Mouse (Mus musculus) kidney, embryonic 15.5 days (tissue): ENCODE measurements around the gene Zfp600. TPM values are rescaled to one million over a fixed set of nuclear protein-coding genes. Genes with fewer than 3 reads are reported as not detected.
"Not testable (repeated sequence)": the region's sequence is repeated elsewhere in the genome, so short reads cannot be mapped to it uniquely, and the experiment has no call there.

Experiments used
- ATAC-seq: fragments of 200-750 bp; cut with Nextera tagmentation; replicated peaks from 2 replicates; pipeline ENCODE4 v1.8.0; 2017; ENCODE audit warnings: moderate TSS enrichment; ENCODE audit not compliant: low FRiP score
- H3K27ac ChIP-seq: fragments of 300-500 bp; sonication (generic); 2 replicates; pipeline ENCODE4 v1.5.1; 2015; ENCODE audit warnings: mild to moderate bottlenecking, inconsistent platforms
- H3K27me3 ChIP-seq: fragments of 300-500 bp; sonication (generic); 2 replicates; pipeline ENCODE4 v1.6.1; 2015; ENCODE audit warnings: inconsistent platforms
- H3K36me3 ChIP-seq: fragments of 300-500 bp; sonication (generic); 2 replicates; pipeline ENCODE4 v1.6.1; 2015; ENCODE audit warnings: inconsistent platforms
- H3K4me1 ChIP-seq: fragments of 300-500 bp; sonication (generic); 2 replicates; pipeline ENCODE4 v1.6.1; 2015; ENCODE audit warnings: inconsistent platforms
- H3K4me2 ChIP-seq: fragments of 300-500 bp; sonication (generic); 2 replicates; pipeline ENCODE4 v1.6.1; 2015; ENCODE audit warnings: moderate library complexity, mild to moderate bottlenecking, inconsistent platforms
- H3K4me3 ChIP-seq: fragments of 300-500 bp; sonication (generic); replicated peaks from 2 replicates; pipeline ENCODE4 v1.5.1; 2015; ENCODE audit warnings: mild to moderate bottlenecking, inconsistent platforms
- H3K9ac ChIP-seq: fragments of 300-500 bp; sonication (generic); 2 replicates; pipeline ENCODE4 v1.6.1; 2015; ENCODE audit warnings: mild to moderate bottlenecking, inconsistent platforms
- H3K9me3 ChIP-seq: fragments of 300-500 bp; sonication (generic); replicated peaks from 2 replicates; pipeline ENCODE4 v1.6.1; 2016; ENCODE audit warnings: inconsistent platforms
- WGBS: fragments of 180-500 bp; shearing (Covaris S2); methylation state at CpG from one replicate; pipeline ENCODE4 v1.1.7; 2015; ENCODE audit warnings: mixed read lengths; 5-methylcytosine and 5-hydroxymethylcytosine counted together
- polyA plus RNA-seq: library from polyadenylated mRNA; unstranded; fragments of >200 nt; fragmentation: Nextera tagmentation; extraction: Ambion mirVana; gene quantifications from 2 replicates; pipeline ENCODE4 v1.2.1, GENCODE M21; 2015

Gene Zfp600
- polyA plus RNA-seq, result not detected in 2 replicates

DNA sequence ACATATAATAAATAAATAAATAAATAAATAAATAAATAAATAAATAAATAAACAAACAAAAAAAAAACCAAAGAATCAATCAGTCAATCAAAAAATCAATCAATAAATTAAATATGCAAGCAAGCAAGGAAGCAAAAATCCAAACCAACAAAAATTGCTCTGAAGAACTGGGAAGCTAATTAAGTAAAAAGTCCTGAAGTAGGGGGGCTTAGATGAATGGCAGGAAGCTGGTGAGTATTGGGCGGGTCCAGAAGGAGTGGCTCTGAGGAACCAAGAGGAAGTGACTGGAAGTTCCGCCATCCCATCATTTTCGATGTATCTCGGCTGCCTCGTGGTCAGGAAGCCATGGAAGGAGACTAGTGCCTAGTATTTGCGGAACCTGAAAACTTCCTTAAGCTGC lies at the start of gene Zfp600:
Zfp600 (plus strand) TSS at position 301 of the 400 bp plus-strand sequence.
- no CpG with 5 or more reads among the region's 6 CpGs for WGBS
- not testable (repeated sequence) for H3K4me2 ChIP-seq, H3K36me3 ChIP-seq, ATAC-seq, H3K4me3 ChIP-seq, H3K27ac ChIP-seq, H3K27me3 ChIP-seq, H3K9me3 ChIP-seq, H3K4me1 ChIP-seq, H3K9ac ChIP-seq

DNA sequence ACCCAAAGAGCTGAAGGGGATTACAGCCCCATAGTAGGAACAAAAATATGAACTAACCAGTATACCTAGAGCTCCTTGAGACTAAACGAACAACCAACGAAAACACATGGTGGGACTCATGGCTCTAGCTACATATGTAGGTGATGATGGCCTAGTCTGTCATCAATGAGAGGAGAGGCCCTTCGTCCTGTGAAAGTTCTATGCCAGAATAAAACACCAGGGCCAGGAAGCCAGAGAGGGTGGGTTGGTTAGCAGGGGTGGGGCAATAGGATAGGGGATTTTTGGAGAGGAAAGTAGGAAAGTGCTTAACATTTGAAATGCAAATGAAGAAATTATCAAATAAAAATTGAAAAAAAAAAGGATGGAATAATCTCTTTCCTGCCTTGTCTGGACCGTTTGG lies 6.3 kb downstream of the Zfp600 start:
- H3K4me2 ChIP-seq, H3K4me1 ChIP-seq, H3K36me3 ChIP-seq, H3K27ac ChIP-seq, H3K27me3 ChIP-seq, H3K9ac ChIP-seq, H3K4me3 ChIP-seq, ATAC-seq: not testable (repeated sequence)
- WGBS, result 73% methylated on average over 4 of the region's 4 CpGs
- H3K9me3 ChIP-seq, result peaks cover 11% of the 10 kb centered on the region

DNA sequence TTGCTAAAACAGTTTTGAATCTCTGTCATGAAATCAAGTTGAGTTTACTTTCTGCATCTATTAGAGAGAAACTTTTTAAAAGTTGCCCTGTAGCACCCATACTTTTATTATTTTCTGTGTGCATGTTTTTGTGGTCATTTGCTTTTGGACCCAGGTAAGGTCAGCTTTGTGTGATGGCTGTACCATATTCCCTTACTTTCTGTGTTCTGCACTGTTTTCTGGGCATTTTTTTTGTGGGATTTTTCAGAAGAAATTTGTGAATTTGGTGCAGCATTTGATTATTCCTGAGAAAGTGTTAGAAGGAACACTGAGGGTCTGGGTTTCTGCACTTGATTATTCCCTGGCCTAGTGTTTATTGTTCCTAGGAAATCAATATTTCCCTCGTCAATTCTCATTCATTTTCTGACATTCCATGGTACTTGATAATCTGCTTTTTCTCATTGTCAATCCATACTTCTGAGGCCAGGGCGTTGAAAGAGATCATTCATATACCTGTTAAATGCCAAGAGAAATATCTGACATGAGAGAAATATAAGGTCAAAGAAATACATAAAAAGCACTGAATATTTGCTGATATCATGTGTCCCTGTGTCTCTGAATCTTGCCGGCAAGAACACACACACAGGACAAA lies 10.7 kb downstream of the Zfp600 start:
- H3K4me1 ChIP-seq, H3K36me3 ChIP-seq, H3K27ac ChIP-seq, H3K9ac ChIP-seq, H3K4me2 ChIP-seq, H3K4me3 ChIP-seq, H3K27me3 ChIP-seq: not testable (repeated sequence)
- peaks cover 17% of the 10 kb centered on the region for H3K9me3 ChIP-seq
- ATAC-seq, result 0 out of 2 replicates have a peak, but pooled peaks have one; percentile 22
- WGBS, result 81% methylated on average over 3 of the region's 3 CpGs

DNA sequence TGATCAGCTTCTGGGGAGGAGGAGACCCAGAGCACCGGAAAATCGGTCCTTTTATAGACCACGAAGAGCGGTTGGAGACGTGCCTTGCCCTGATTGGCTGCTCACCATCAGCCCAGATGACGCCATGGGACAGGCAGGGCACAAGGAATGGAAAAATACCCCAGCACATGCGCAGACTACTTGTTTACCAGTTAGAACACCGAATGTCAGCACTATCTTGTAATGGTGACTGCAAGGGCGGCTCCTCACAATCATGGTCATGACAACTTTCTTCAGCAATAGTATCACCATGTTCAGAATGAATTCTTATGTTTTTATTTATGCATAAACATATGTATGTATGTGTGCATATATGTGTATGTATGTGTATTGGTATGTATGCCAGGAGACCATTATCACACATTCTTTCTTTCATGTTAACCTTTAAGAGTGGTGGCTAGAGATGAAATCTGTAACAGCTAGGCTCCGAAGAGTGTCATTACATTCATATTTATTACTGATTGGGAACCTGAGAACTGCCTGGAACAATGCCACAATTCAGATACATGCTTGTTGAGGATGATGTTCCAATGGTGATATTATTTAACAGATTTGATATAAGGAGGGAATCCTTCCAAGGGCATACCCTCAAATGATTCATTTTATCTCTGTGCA lies 11.4 kb downstream of the Zfp600 start:
- 85% methylated on average over 10 of the region's 10 CpGs for WGBS
- H3K9ac ChIP-seq, H3K4me1 ChIP-seq, H3K27ac ChIP-seq, H3K36me3 ChIP-seq, H3K27me3 ChIP-seq, H3K4me2 ChIP-seq, H3K4me3 ChIP-seq: not testable (repeated sequence)
- H3K9me3 ChIP-seq, result peaks cover 17% of the 10 kb centered on the region
- peak; percentile 66 for ATAC-seq

DNA sequence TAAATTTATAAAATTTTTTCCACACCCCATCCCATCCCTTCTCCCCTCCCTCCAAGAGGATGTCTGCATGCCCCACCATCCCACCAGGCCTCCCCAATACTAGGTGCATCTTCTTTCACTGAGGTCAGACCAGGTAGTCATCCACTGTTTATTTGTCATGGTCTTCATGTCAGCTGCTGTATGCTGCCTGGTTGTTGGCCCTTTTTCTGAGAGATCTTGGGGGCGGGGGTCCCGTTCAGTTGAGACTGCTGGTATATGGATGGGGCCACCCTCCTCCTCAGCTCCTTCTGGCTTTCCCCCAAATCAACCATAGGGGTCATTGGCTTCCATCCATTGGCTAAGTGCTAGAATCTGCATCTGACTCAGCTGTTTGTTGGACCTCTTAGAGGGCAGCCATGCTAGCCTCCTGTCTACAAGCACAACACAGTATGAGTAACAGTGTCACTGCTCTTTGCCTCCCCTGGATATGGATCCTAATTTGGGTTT lies 12.1 kb downstream of the Zfp600 start:
- H3K4me3 ChIP-seq, H3K27me3 ChIP-seq, H3K4me2 ChIP-seq, H3K36me3 ChIP-seq, H3K27ac ChIP-seq, H3K9ac ChIP-seq, H3K4me1 ChIP-seq: not testable (repeated sequence)
- no CpG with 5 or more reads among the region's 2 CpGs for WGBS
- ATAC-seq, result peak; percentile 70
- H3K9me3 ChIP-seq, result peaks cover 23% of the 10 kb centered on the region

DNA sequence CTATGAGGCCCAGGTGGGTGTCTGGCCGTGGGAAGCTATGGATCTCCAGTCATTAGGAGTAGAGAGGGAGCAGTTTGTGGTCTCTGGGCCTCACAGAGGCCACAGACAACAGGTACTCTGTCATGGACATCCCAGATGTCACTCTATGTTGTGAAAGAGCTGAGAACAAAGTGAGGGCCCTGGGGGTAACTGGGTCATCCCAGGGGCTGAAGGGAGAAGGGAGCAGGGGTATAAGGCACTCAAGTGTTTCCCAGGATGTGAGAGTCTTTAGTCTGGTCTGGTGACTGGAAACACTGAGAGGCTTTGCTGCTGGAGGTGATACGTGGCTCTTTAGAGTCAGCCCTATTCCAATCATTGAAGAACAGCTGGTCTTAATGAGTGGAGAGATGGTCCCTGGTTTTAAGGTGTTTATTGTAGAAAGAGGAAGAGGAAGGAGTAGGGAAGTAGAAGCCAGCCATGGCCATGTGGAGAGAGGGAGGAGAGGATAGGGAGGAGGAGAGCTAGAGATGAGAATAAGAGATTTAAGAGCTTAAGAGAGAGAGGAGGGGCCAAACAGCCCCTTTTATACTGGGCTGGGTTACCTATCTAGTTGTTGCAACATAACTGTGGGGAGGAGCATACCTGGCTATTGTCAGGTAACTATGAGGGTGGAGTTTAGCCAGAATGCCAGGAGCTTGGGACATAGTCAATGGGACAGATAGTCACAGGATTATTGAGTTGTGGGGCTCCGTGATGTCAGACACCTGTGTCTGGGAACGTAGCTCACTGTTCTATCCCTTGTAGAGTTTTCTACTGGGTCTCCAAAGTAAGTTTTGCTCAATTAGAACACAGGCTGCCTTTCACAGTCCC lies 17.0 kb downstream of the Zfp600 start:
- H3K36me3 ChIP-seq, H3K9ac ChIP-seq, H3K4me2 ChIP-seq, H3K4me3 ChIP-seq, H3K27ac ChIP-seq, H3K27me3 ChIP-seq, H3K4me1 ChIP-seq: not testable (repeated sequence)
- WGBS, result 65% methylated on average over 4 of the region's 4 CpGs
- ATAC-seq, result peak; percentile 73; the same call in 1 of the 2 replicates
- peaks cover 13% of the 10 kb centered on the region for H3K9me3 ChIP-seq

DNA sequence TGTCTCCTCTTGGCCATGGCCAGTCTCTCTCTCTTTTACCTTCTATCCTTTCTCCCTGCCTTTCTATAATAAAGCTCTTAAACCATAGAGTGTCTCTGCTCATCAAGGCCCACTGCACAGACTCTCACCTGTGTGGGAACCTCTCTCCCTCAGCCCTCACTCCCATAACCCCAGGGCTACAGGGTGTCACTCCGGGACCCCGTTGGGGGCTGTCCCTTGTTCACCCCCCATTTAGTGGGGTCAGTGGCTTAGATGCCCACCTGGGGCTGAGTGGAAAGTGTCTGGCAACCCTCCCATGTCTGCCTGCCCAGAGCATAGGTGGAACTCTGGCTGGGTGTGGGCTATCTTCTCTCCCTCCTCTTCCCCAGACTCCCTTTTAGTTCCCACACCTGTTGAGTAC lies 47.7 kb downstream of the Zfp600 start:
- not testable (repeated sequence) for H3K4me3 ChIP-seq, H3K4me2 ChIP-seq, H3K27me3 ChIP-seq, H3K4me1 ChIP-seq, H3K9me3 ChIP-seq, H3K9ac ChIP-seq, H3K27ac ChIP-seq, ATAC-seq, H3K36me3 ChIP-seq
- 85% methylated on average over 2 of the region's 2 CpGs for WGBS

DNA sequence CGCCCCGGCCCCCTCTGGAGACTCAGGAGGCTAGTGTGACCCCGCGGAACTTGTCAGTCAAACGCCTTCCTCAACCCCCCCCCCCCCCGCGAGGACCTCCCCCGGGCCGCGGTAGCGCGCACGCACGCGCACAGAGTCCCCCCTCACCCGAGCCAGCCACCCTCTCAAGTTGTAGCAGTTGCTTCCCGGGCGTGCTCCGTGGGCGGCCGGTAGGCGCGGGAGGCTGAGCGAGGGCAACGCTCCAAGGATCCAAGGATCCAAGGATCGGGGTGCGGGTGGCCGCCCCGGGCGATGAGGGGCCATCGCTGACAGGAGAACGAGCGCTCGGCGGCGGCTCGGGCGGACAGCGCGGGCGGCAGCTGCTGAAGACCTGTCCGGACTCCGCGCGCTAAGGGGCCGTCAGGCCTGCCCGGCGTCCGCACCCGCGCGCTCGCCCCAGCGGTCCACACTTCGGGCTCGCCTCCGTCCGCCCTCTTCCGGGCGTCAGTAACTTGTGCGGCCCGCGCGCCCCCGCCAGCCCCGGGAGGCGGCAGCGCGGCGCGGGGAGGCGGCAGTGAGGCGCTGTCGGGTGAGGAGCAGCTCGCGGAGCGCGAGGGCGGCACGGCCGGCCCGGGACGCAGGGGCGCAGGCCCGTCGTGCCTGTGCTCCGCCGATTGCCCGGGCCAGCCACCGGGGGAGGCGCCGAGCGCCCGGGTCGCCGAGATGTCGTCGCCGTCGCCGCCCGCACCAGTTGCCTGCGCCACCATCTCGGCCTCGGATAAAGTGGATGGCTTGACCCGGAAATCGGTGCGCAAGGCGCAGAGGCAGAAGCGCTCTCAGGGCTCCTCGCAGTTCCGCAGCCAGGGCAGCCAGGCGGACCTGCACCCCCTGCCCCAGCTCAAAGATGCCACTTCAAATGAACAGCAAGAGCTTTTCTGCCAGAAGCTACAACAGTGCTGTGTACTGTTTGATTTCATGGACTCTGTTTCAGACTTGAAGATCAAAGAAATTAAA lies 82.9 kb downstream of the Zfp600 start:
- H3K27ac ChIP-seq, H3K4me1 ChIP-seq, H3K4me3 ChIP-seq, H3K9ac ChIP-seq, H3K27me3 ChIP-seq, H3K9me3 ChIP-seq, H3K4me2 ChIP-seq, H3K36me3 ChIP-seq: not testable (repeated sequence)
- 4% methylated on average over 26 of the region's 113 CpGs for WGBS
- ATAC-seq, result peak; percentile 99

DNA sequence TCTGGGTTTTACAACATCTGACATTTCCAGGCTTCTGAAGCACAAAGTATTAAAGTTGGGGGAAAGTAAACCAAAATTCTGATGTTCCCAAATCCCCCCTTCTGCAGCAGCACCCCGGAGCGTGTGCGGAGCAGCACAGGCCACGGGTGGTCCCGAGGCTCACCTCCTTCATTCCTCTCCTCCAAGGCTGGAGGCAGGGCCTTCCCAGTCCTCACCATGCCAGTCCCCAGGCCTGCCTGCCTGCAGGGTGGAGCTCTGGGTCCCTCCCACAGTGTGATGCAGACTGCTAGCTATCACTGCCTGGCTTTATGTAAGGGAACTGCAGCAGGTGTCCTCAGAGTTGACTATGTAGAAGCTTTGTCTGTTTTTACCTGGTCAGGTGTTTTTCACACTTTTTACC lies 85.5 kb downstream of the Zfp600 start:
- not testable (repeated sequence) for H3K9me3 ChIP-seq, ATAC-seq
- 69% methylated on average over 5 of the region's 5 CpGs for WGBS

More for the DNA sequence above, 85.5 kb downstream of the Zfp600 start:
- H3K4me3 ChIP-seq, H3K4me2 ChIP-seq, H3K27ac ChIP-seq, H3K4me1 ChIP-seq, H3K9ac ChIP-seq, H3K36me3 ChIP-seq, H3K27me3 ChIP-seq: not testable (repeated sequence)
